Mouse (Mus musculus) MEL (cell line): Measurements from ENCODE around the gene Ccdc107. TPM values are rescaled to one million over a fixed set of nuclear protein-coding genes. Genes with fewer than 3 reads are reported as not detected.

Source experiments
- DNase-seq: peaks from one replicate; pipeline ENCODE4 v3.0.0; 2011; ENCODE audit warnings: low read depth, low spot score
- H3K27ac ChIP-seq: 2 replicates; pipeline ENCODE4 v1.5.1; 2012; ENCODE audit warnings: low read depth, mild to moderate bottlenecking, control low read depth, low read length, moderate library complexity; ENCODE audit not compliant: control insufficient read depth
- H3K27me3 ChIP-seq, 2 experiments: fragments of 150-350 bp in 1 of 2; sonication (generic) in 1 of 2; 2 replicates each; pipeline ENCODE4 v1.6.1; 2012; ENCODE audit warnings: low read length in 2 of 2, mild to moderate bottlenecking in 2 of 2, improper control_type of control experiment in 1 of 2, moderate library complexity in 1 of 2; ENCODE audit not compliant: insufficient read depth in 2 of 2, control insufficient read depth in 1 of 2
- H3K36me3 ChIP-seq, 2 experiments: 2 replicates each; pipeline ENCODE4 v1.6.1; 2012 to 2014; ENCODE audit warnings: low read length in 2 of 2, improper control_type of control experiment in 1 of 2, inconsistent platforms in 1 of 2, mild to moderate bottlenecking in 1 of 2; ENCODE audit not compliant: insufficient read depth in 2 of 2, control insufficient read depth in 1 of 2
- H3K4me1 ChIP-seq, 2 experiments: fragments of 150-350 bp in 1 of 2; sonication (generic) in 1 of 2; 2 replicates each; pipeline ENCODE4 v1.6.1; 2012; ENCODE audit warnings: low read length in 2 of 2, improper control_type of control experiment in 1 of 2, mild to moderate bottlenecking in 1 of 2; ENCODE audit not compliant: insufficient read depth in 2 of 2, control insufficient read depth in 1 of 2
- H3K4me3 ChIP-seq, 2 experiments: fragments of 150-350 bp in 1 of 2; sonication (generic) in 1 of 2; 2 replicates each; pipeline ENCODE4 v1.5.1; 2012; ENCODE audit warnings: low read depth in 2 of 2, low read length in 2 of 2, mild to moderate bottlenecking in 2 of 2, moderate library complexity in 2 of 2, control low read depth in 1 of 2, improper control_type of control experiment in 1 of 2; ENCODE audit not compliant: control insufficient read depth in 1 of 2, insufficient read depth in 1 of 2
- H3K79me2 ChIP-seq: 2 replicates; pipeline ENCODE4 v1.6.1; 2012; ENCODE audit warnings: mild to moderate bottlenecking, low read length, moderate library complexity; ENCODE audit not compliant: control insufficient read depth, poor library complexity, insufficient read depth
- H3K9ac ChIP-seq: 2 replicates; pipeline ENCODE4 v1.6.1; 2012; ENCODE audit warnings: low read depth, mild to moderate bottlenecking, control low read depth, low read length, moderate library complexity; ENCODE audit not compliant: control insufficient read depth, poor library complexity, severe bottlenecking
- H3K9me3 ChIP-seq: fragments of 150-350 bp; sonication (generic); replicated peaks from 2 replicates; pipeline ENCODE4 v1.6.1; 2012; ENCODE audit warnings: mild to moderate bottlenecking, low read length, improper control_type of control experiment, moderate library complexity; ENCODE audit not compliant: insufficient read depth
- CTCF ChIP-seq, 3 experiments: IDR thresholded peaks in 2 of 3; conservative IDR thresholded peaks in 1 of 3; 2 replicates each; pipeline ENCODE4 v1.5.1; 2011 to 2012; ENCODE audit warnings: low read length in 3 of 3, low read depth in 2 of 3, mild to moderate bottlenecking in 2 of 3, improper control_type of control experiment in 1 of 3, inconsistent platforms in 1 of 3, mixed read lengths in 1 of 3, moderate library complexity in 1 of 3; ENCODE audit not compliant: control insufficient read depth in 1 of 3, insufficient read depth in 1 of 3, poor library complexity in 1 of 3, severe bottlenecking in 1 of 3
- ELF1 ChIP-seq: IDR thresholded peaks from 2 replicates; pipeline ENCODE4 v1.6.1; 2014; ENCODE audit warnings: low read depth, mild to moderate bottlenecking, inconsistent platforms, low read length, improper control_type of control experiment, moderate library complexity
- ETS1 ChIP-seq: IDR thresholded peaks from 2 replicates; pipeline ENCODE4 v1.6.1; 2012; ENCODE audit warnings: low read depth, mild to moderate bottlenecking, inconsistent platforms, low read length, improper control_type of control experiment, moderate library complexity
- GABPA ChIP-seq: IDR thresholded peaks from 2 replicates; pipeline ENCODE4 v1.6.1; 2012; ENCODE audit warnings: low read depth, mild to moderate bottlenecking, inconsistent platforms, low read length, improper control_type of control experiment, moderate library complexity
- GATA1 ChIP-seq: IDR thresholded peaks from 2 replicates; pipeline ENCODE4 v1.6.1; 2011; ENCODE audit warnings: low read depth, low read length, improper control_type of control experiment
- JUND ChIP-seq: IDR thresholded peaks from 2 replicates; pipeline ENCODE4 v1.6.1; 2011; ENCODE audit warnings: low read depth, mild to moderate bottlenecking, improper control_type of control experiment, low read length
- KAT2A ChIP-seq: conservative IDR thresholded peaks from 2 replicates; pipeline ENCODE4 v1.6.1; 2012; ENCODE audit warnings: low read depth, low read length, improper control_type of control experiment, inconsistent platforms
- MAFK ChIP-seq: IDR thresholded peaks from 2 replicates; pipeline ENCODE4 v1.6.1; 2011; ENCODE audit warnings: low read depth, mild to moderate bottlenecking, low read length, improper control_type of control experiment, borderline replicate concordance
- MAX ChIP-seq: IDR thresholded peaks from 2 replicates; pipeline ENCODE4 v1.6.1; 2011; ENCODE audit warnings: low read length, improper control_type of control experiment
- MAZ ChIP-seq: IDR thresholded peaks from 2 replicates; pipeline ENCODE4 v1.6.1; 2012; ENCODE audit warnings: low read depth, mild to moderate bottlenecking, inconsistent platforms, low read length, improper control_type of control experiment
- MEF2A ChIP-seq: IDR thresholded peaks from 2 replicates; pipeline ENCODE4 v1.6.1; 2014; ENCODE audit warnings: low read depth, mild to moderate bottlenecking, inconsistent platforms, low read length, improper control_type of control experiment; ENCODE audit not compliant: poor library complexity, insufficient replicate concordance, severe bottlenecking; ENCODE audit errors: extremely low read depth
- MXI1 ChIP-seq: IDR thresholded peaks from 2 replicates; pipeline ENCODE4 v1.6.1; 2011; ENCODE audit warnings: mild to moderate bottlenecking, low read depth, low read length, improper control_type of control experiment
- MYB ChIP-seq: IDR thresholded peaks from 2 replicates; pipeline ENCODE4 v1.6.1; 2011; ENCODE audit warnings: mild to moderate bottlenecking, low read depth, low read length, improper control_type of control experiment
- MYC ChIP-seq: IDR thresholded peaks from 2 replicates; pipeline ENCODE4 v1.6.1; 2011; ENCODE audit warnings: low read depth, mild to moderate bottlenecking, low read length, improper control_type of control experiment, moderate library complexity
- NELFE ChIP-seq: IDR thresholded peaks from 2 replicates; pipeline ENCODE4 v1.6.1; 2011; ENCODE audit warnings: low read depth, low read length, improper control_type of control experiment
- NRF1 ChIP-seq: IDR thresholded peaks from 2 replicates; pipeline ENCODE4 v1.6.1; 2014; ENCODE audit warnings: low read depth, mild to moderate bottlenecking, inconsistent platforms, low read length, improper control_type of control experiment, moderate library complexity; ENCODE audit not compliant: poor library complexity, insufficient read depth, severe bottlenecking
- POLR2A ChIP-seq, 2 experiments: IDR thresholded peaks; 2 replicates each; pipeline ENCODE4 v1.6.1; 2011 to 2012; ENCODE audit warnings: low read length in 2 of 2, mild to moderate bottlenecking in 2 of 2, control low read depth in 1 of 2, improper control_type of control experiment in 1 of 2, low read depth in 1 of 2, moderate library complexity in 1 of 2; ENCODE audit not compliant: control insufficient read depth in 1 of 2, insufficient read depth in 1 of 2, poor library complexity in 1 of 2
- RCOR1 ChIP-seq: IDR thresholded peaks from 2 replicates; pipeline ENCODE4 v1.6.1; 2012; ENCODE audit warnings: low read depth, mild to moderate bottlenecking, inconsistent platforms, low read length, improper control_type of control experiment
- SIN3A ChIP-seq: IDR thresholded peaks from 2 replicates; pipeline ENCODE4 v1.6.1; 2012; ENCODE audit warnings: low read length, improper control_type of control experiment, inconsistent platforms
- SMC3 ChIP-seq: IDR thresholded peaks from 2 replicates; pipeline ENCODE4 v1.6.1; 2011; ENCODE audit warnings: low read depth, low read length, improper control_type of control experiment
- TAL1 ChIP-seq: IDR thresholded peaks from 2 replicates; pipeline ENCODE4 v1.6.1; 2012; ENCODE audit warnings: mild to moderate bottlenecking, inconsistent platforms, low read length, moderate library complexity, mixed read lengths
- TBP ChIP-seq: IDR thresholded peaks from 2 replicates; pipeline ENCODE4 v1.8.0; 2011; ENCODE audit warnings: low read depth, low read length, improper control_type of control experiment
- TCF12 ChIP-seq: IDR thresholded peaks from 2 replicates; pipeline ENCODE4 v1.6.1; 2014; ENCODE audit warnings: low read depth, mild to moderate bottlenecking, inconsistent platforms, low read length, improper control_type of control experiment, moderate library complexity
- UBTF ChIP-seq: IDR thresholded peaks from 2 replicates; pipeline ENCODE4 v1.6.1; 2012; ENCODE audit warnings: low read depth, mild to moderate bottlenecking, inconsistent platforms, low read length, improper control_type of control experiment, moderate library complexity, borderline replicate concordance; ENCODE audit not compliant: insufficient read depth
- USF1 ChIP-seq: IDR thresholded peaks from 2 replicates; pipeline ENCODE4 v1.6.1; 2014; ENCODE audit warnings: low read depth, mild to moderate bottlenecking, inconsistent platforms, low read length, improper control_type of control experiment, moderate library complexity
- ZC3H11A ChIP-seq: IDR thresholded peaks from 2 replicates; pipeline ENCODE4 v1.6.1; 2012; ENCODE audit warnings: low read depth, mild to moderate bottlenecking, inconsistent platforms, low read length, improper control_type of control experiment
- ZKSCAN1 ChIP-seq: IDR thresholded peaks from 2 replicates; pipeline ENCODE4 v1.6.1; 2012; ENCODE audit warnings: low read depth, mild to moderate bottlenecking, inconsistent platforms, low read length, improper control_type of control experiment, moderate library complexity
- ZMIZ1 ChIP-seq: IDR thresholded peaks from 2 replicates; pipeline ENCODE4 v1.6.1; 2012; ENCODE audit warnings: low read depth, mild to moderate bottlenecking, inconsistent platforms, low read length, improper control_type of control experiment, moderate library complexity
- polyA plus RNA-seq, 2 experiments: library from polyadenylated mRNA; stranded (reverse) in 1 of 2; unstranded in 1 of 2; fragments of >175 nt in 1 of 2; fragments of >200 nt in 1 of 2; gene quantifications; 2 replicates each; pipeline versions ENCODE4 v1.2.1 to v1.2.4; 2012; ENCODE audit warnings: low replicate concordance in 2 of 2, low read depth in 1 of 2; ENCODE audit not compliant: insufficient read length in 2 of 2, insufficient read depth in 1 of 2, missing spikeins in 1 of 2
- total RNA-seq: library from RNA; depleted of rRNA; stranded (reverse); fragments of 300-350 nt; gene quantifications from 2 replicates; pipeline ENCODE4 v1.2.3, GENCODE M21; 2012

Gene Ccdc107
- total and polyA plus RNA-seq, 3 experiments = 44.3 to 56.7 TPM; not detected in 1

- Histone ChIP-seq H3K27me3 (no peaks in the 10 kb centered on the region), H3K36me3 (peaks cover 0 to 1% of the 10 kb centered on the region in 2 experiments; a peak in 1 of 4 replicates), H3K27ac (no peak overlapping the region), H3K9me3 (no peaks in the 10 kb centered on the region), H3K79me2 (no peaks in the 10 kb centered on the region), H3K4me1 (peaks cover 0 to 6% of the 10 kb centered on the region in 2 experiments; a peak in 2 of 4 replicates), H3K9ac (no peak overlapping the region)
- DNase-seq = peak; percentile 47
- TF ChIP-seq USF1 (no peak), CTCF (IDR thresholded peaks at IDR 0.05 in 2 of 3, conservative IDR thresholded peaks at IDR 0.05 in 1 of 3; ENCODE audit: control insufficient read depth in 1 of 3, insufficient read depth in 1 of 3, low read depth in 2 of 3, low read length in 3 of 3, poor library complexity in 1 of 3, severe bottlenecking in 1 of 3) (peak in 2 of 3 experiments; percentile 31 to 42; a peak in 5 of 6 replicates), MAZ (no peak), MXI1 (no peak), SMC3 (0 out of 2 replicates have a peak, but pooled peaks have one; percentile 27), MAFK (no peak)
- TF ChIP-seq, all 39 proteins: peak for 2
- no peak overlapping the region for H3K4me3 ChIP-seq
These were observed 16.1 kb upstream of the Ccdc107 start for GRCm38 (mm10) chr4:43476604-43477003.

DNA sequence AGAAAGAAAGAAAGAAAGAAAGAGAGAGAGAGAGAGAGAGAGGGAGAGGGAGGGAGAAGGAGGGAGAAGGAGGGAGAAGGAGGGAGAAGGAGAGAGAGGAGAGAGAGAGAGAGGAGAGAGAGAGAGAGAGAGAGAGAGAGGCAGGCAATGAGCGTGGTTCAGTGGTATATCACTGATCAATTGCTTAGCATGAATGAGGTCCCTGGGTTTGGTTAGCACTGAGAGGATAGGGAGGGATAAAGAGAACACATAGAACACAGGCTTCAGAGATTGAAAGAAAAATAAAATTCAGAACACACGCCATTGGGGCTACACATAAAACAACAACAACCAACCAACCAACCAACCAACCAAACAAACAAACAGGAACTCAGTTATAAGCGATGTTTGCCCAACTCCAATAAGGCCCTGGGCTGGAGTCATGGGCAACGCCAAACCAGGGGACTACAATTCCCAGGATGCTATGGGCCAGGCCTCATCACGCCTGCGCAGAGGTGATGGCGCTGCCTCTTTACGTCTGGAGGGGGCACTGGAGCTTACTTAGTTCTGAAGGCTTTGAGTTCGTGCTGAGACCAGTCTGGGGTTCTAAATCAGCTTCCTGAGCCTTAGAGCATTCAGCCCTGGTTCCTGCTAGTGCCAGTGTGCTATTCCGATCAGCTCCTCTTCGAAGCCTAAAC is 14.7 kb upstream of the Ccdc107 start:
- H3K79me2 ChIP-seq = no peaks in the 10 kb centered on the region
- H3K27me3 ChIP-seq = no peaks in the 10 kb centered on the region
- peak overlapping the region; percentile 82 for H3K27ac ChIP-seq
- peak overlapping the region; percentile 45 for H3K9ac ChIP-seq
- peaks cover 0 to 17% of the 10 kb centered on the region in 2 experiments; a peak in 2 of 4 replicates for H3K4me1 ChIP-seq
- no peaks in the 10 kb centered on the region for H3K9me3 ChIP-seq
- DNase-seq = peak; percentile 97
- H3K36me3 ChIP-seq = peaks cover 0 to 11% of the 10 kb centered on the region in 2 experiments; a peak in 2 of 4 replicates
- H3K4me3 ChIP-seq = peak overlapping the region; percentile 62 to 82
- TF ChIP-seq MXI1 = no peak
- peak; percentile 9; the same call in 1 of the 2 replicates for TF ChIP-seq MYC
- no peak for TF ChIP-seq JUND
- no peak for TF ChIP-seq RCOR1
- no peak for TF ChIP-seq MEF2A
- TF ChIP-seq ZMIZ1 = peak; percentile 62; the same call in 1 of the 2 replicates
- TF ChIP-seq ZKSCAN1 = no peak
- TF ChIP-seq ELF1 = no peak
- TF ChIP-seq TCF12 = peak; percentile 44; the same call in 1 of the 2 replicates
- peak; percentile 85 for TF ChIP-seq MAZ
- peak; percentile 90 for TF ChIP-seq NRF1
- peak; percentile 83; the same call in 1 of the 2 replicates for TF ChIP-seq KAT2A
- no peak for TF ChIP-seq GABPA
- TF ChIP-seq ZC3H11A = no peak
- no peak for TF ChIP-seq MAX
- TF ChIP-seq TAL1 = no peak
- TF ChIP-seq SMC3 = peak; percentile 20; the same call in 1 of the 2 replicates
- TF ChIP-seq SIN3A = peak; percentile 40; the same call in 1 of the 2 replicates
- peak; percentile 61; the same call in 1 of the 2 replicates for TF ChIP-seq TBP
- TF ChIP-seq MYB = no peak
- no peak for TF ChIP-seq GATA1
- TF ChIP-seq POLR2A (IDR thresholded peaks at IDR 0.05; ENCODE audit: control insufficient read depth in 1 of 2, insufficient read depth in 1 of 2, low read depth in 1 of 2, low read length in 2 of 2, poor library complexity in 1 of 2) = peak in 1 of 2 experiments; percentile 83; a peak in 2 of 4 replicates
- TF ChIP-seq CTCF (IDR thresholded peaks at IDR 0.05 in 2 of 3, conservative IDR thresholded peaks at IDR 0.05 in 1 of 3; ENCODE audit: control insufficient read depth in 1 of 3, insufficient read depth in 1 of 3, low read depth in 2 of 3, low read length in 3 of 3, poor library complexity in 1 of 3, severe bottlenecking in 1 of 3) = peak; percentile 41 to 60 (median 51)
- peak; percentile 82 for TF ChIP-seq NELFE
- TF ChIP-seq ETS1 = no peak
- no peak for TF ChIP-seq UBTF
- TF ChIP-seq USF1 = no peak
